Mouse (Mus musculus): ENCODE results near the gene Lrp1. TPM values are rescaled to one million over a fixed set of nuclear protein-coding genes. Genes with fewer than 3 reads are reported as not detected.

Lrp1 gene
- total and polyA plus RNA-seq, 3 experiments = 3.1 to 51.2 (median 11.8) TPM

GRCm38 (mm10) chr10:127563840-127564239, 57.1 kb downstream of the Lrp1 start:
- dilution Hi-C loops (cut with MboI; ENCODE audit: extremely low pct_ligation_motif_present, extremely low pct_unique_long_range_greater_than_20kb, low sequenced_read_pairs) = no loop called here
- in situ Hi-C loops (cut with MboI; ENCODE audit: low pct_ligation_motif_present, low pct_unique_long_range_greater_than_20kb, low sequenced_read_pairs) = loop anchor here (10.0 kb wide), 1 partner anchor 171 kb away; the partner anchor contains the start of gene Zbtb39
- no peak for DNase-seq (ENCODE audit: extremely low read depth)

GRCm38 (mm10) chr10:127561145-127561544, 59.8 kb downstream of the Lrp1 start:
- in situ Hi-C loops (cut with MboI; ENCODE audit: low pct_ligation_motif_present, low pct_unique_long_range_greater_than_20kb, low sequenced_read_pairs) = loop anchor here (10.0 kb wide), 1 partner anchor 174 kb away; the partner anchor contains the start of gene Zbtb39
- H3K27me3 ChIP-seq (replicated peaks) = no peaks in the 10 kb centered on the region
- dilution Hi-C loops (cut with MboI; ENCODE audit: extremely low pct_ligation_motif_present, extremely low pct_unique_long_range_greater_than_20kb, low sequenced_read_pairs) = no loop called here

More at GRCm38 (mm10) chr10:127563840-127564239, 57.1 kb downstream of the Lrp1 start:
- Histone ChIP-seq H3K4me1 (ENCODE audit: control insufficient read depth in 1 of 2, insufficient read depth in 2 of 2) (peaks cover 0 to 16% of the 10 kb centered on the region in 2 experiments; a peak in 2 of 4 replicates), H3K9me3 (replicated peaks; ENCODE audit: low read length) (no peaks in the 10 kb centered on the region), H3K4me2 (ENCODE audit: insufficient read depth, low read depth, poor library complexity, severe bottlenecking) (no peak overlapping the region), H3K36me3 (replicated peaks in 1 of 2; ENCODE audit: control insufficient read depth in 1 of 2, insufficient read depth in 1 of 2, low read length in 1 of 2) (peaks cover 75 to 77% of the 10 kb centered on the region in 2 experiments), H3K27ac (ENCODE audit: insufficient read depth, low read depth) (no peak overlapping the region), H3K4me3 (replicated peaks in 1 of 3; ENCODE audit: low read depth in 2 of 3, low read length in 2 of 3, poor library complexity in 1 of 3) (no peak overlapping the region), H3K79me2 (replicated peaks; ENCODE audit: control insufficient read depth, extremely low read depth, insufficient read depth, poor library complexity, severe bottlenecking) (no peaks in the 10 kb centered on the region), H3K27me3 (replicated peaks) (no peaks in the 10 kb centered on the region), H3K9ac (ENCODE audit: insufficient read depth, low read depth) (no peak overlapping the region)
- no peak for TF ChIP-seq MAZ (IDR thresholded peaks at IDR 0.05; ENCODE audit: low read depth, low read length)
- TF ChIP-seq EP300 (IDR thresholded peaks at IDR 0.05; ENCODE audit: low read length) = no peak
- no peak for TF ChIP-seq ETS1 (conservative IDR thresholded peaks at IDR 0.05; ENCODE audit: low read depth, low read length)
- no peak for TF ChIP-seq CHD1 (IDR thresholded peaks at IDR 0.05; ENCODE audit: low read depth, low read length)
- no peak for TF ChIP-seq TBP (conservative IDR thresholded peaks at IDR 0.05; ENCODE audit: low read depth, low read length)
- no peak for TF ChIP-seq PAX5 (IDR thresholded peaks at IDR 0.05; ENCODE audit: low read length)
- TF ChIP-seq GABPA (IDR thresholded peaks at IDR 0.05; ENCODE audit: insufficient replicate concordance, low read depth, low read length) = no peak
- no peak for TF ChIP-seq MAFK (IDR thresholded peaks at IDR 0.05; ENCODE audit: insufficient replicate concordance, low read length)
- TF ChIP-seq UBTF (IDR thresholded peaks at IDR 0.05; ENCODE audit: low read depth, low read length) = no peak
- TF ChIP-seq NRF1 (IDR thresholded peaks at IDR 0.05; ENCODE audit: low read depth, low read length) = no peak
- TF ChIP-seq SIN3A (IDR thresholded peaks at IDR 0.05; ENCODE audit: low read length) = no peak
- no peak for TF ChIP-seq POLR2A (IDR thresholded peaks at IDR 0.05; ENCODE audit: low read depth, low read length)

More at GRCm38 (mm10) chr10:127561145-127561544, 59.8 kb downstream of the Lrp1 start:
- H3K79me2 ChIP-seq (replicated peaks; ENCODE audit: control insufficient read depth, extremely low read depth, insufficient read depth, poor library complexity, severe bottlenecking) = no peaks in the 10 kb centered on the region
- TF ChIP-seq RAD21 (IDR thresholded peaks at IDR 0.05; ENCODE audit: low read depth, low read length) (peak; percentile 7), MAZ (IDR thresholded peaks at IDR 0.05; ENCODE audit: low read depth, low read length) (no peak), ETS1 (conservative IDR thresholded peaks at IDR 0.05; ENCODE audit: low read depth, low read length) (no peak), BHLHE40 (IDR thresholded peaks at IDR 0.05; ENCODE audit: low read depth, low read length) (no peak), ZNF384 (IDR thresholded peaks at IDR 0.05; ENCODE audit: low read depth, low read length) (peak; percentile 39; the same call in 1 of the 2 replicates), HCFC1 (IDR thresholded peaks at IDR 0.05; ENCODE audit: low read depth, low read length) (no peak), CTCF (conservative IDR thresholded peaks at IDR 0.05 in 1 of 2, IDR thresholded peaks at IDR 0.05 in 1 of 2; ENCODE audit: low read depth in 2 of 2, low read length in 2 of 2) (peak; percentile 19 to 50; a peak in 2 of 4 replicates), ZC3H11A (IDR thresholded peaks at IDR 0.05; ENCODE audit: low read depth, low read length) (no peak), NELFE (IDR thresholded peaks at IDR 0.05; ENCODE audit: low read depth, low read length) (no peak), MXI1 (IDR thresholded peaks at IDR 0.05; ENCODE audit: low read depth, low read length) (no peak), E2F4 (IDR thresholded peaks at IDR 0.05; ENCODE audit: insufficient replicate concordance, low read depth, low read length) (no peak), MYC (IDR thresholded peaks at IDR 0.05; ENCODE audit: low read depth, low read length) (peak; percentile 53; the same call in 1 of the 2 replicates), USF2 (conservative IDR thresholded peaks at IDR 0.05; ENCODE audit: low read depth, low read length) (no peak)
- H3K4me2 ChIP-seq (ENCODE audit: insufficient read depth, low read depth, poor library complexity, severe bottlenecking) = no peak overlapping the region
- H3K36me3 ChIP-seq (replicated peaks in 1 of 2; ENCODE audit: control insufficient read depth in 1 of 2, insufficient read depth in 1 of 2, low read length in 1 of 2) = peaks cover 79 to 82% of the 10 kb centered on the region in 2 experiments
- DNase-seq (ENCODE audit: extremely low read depth) = no peak
- H3K9me3 ChIP-seq (replicated peaks; ENCODE audit: low read length) = no peaks in the 10 kb centered on the region
- H3K4me3 ChIP-seq (replicated peaks in 1 of 3; ENCODE audit: low read depth in 2 of 3, low read length in 2 of 3, poor library complexity in 1 of 3) = no peak overlapping the region
- H3K27ac ChIP-seq (ENCODE audit: insufficient read depth, low read depth) = no peak overlapping the region
- no peak overlapping the region for H3K9ac ChIP-seq (ENCODE audit: insufficient read depth, low read depth)
- H3K4me1 ChIP-seq (ENCODE audit: control insufficient read depth in 1 of 2, insufficient read depth in 2 of 2) = peaks cover 0 to 16% of the 10 kb centered on the region in 2 experiments; a peak in 2 of 4 replicates
